Comparison of ENCODE assay signal across 10 mouse cellular contexts in the genomic region with DNA sequence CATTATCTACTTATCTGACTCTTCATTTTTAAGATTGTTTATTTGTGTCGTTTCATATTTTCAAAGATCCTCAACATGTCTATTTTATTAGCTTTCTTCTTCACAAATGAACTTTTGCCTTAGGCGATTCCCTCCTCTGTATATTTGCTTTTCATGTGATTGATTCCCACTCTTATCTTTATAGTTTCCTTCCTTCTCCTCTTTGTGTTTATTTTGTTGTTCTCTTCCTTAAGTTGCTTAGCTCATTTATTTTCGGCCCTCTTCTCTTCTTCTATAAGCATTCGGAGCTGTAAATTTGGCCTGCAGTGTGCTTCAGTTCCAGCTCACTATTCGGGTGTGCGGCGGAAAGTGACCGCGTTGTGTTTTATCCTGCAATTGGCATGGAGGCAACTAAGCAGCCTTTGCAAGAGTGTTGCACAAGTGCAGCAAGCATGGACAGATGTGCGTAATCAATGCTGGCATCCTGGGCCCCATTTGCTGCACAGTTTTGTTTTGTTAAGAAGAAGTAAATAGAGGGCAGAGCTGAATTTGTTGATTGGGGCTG.
"Had no signal": no experiment of that assay in that cellular context is flagged by ENCODE, and none has a peak within 500 bp of the region (broad histone marks: within the 10 kb centered on the region; RNA-seq: fewer than 3 reads in every experiment).

No protein-coding gene starts in this region.

- H3K27me3 ChIP-seq: hindbrain, embryonic 15.5 days; liver, embryonic 13.5 days had no signal

- H3K27ac ChIP-seq: hindbrain, embryonic 15.5 days; left cerebral cortex, adult 2 months; liver, embryonic 13.5 days had no signal

- H3K4me1 ChIP-seq: hindbrain, embryonic 15.5 days; liver, embryonic 13.5 days had no signal

- H3K9ac ChIP-seq: hindbrain, embryonic 15.5 days; liver, embryonic 13.5 days had no signal

- H3K9me3 ChIP-seq: hindbrain, embryonic 15.5 days; liver, embryonic 13.5 days had no signal

- DNase-seq: layer of hippocampus, postnatal 36 days; liver, embryonic 13.5 days; lung, postnatal 10 days; lung, postnatal 4 days; midbrain, embryonic 14.5 days; thymus, adult 18-20 months; thymus, postnatal 36 days had no signal

- H3K4me2 ChIP-seq: hindbrain, embryonic 15.5 days; liver, embryonic 13.5 days; midbrain, embryonic 11.5 days had no signal

- H3K36me3 ChIP-seq: hindbrain, embryonic 15.5 days; liver, embryonic 13.5 days had no signal

- H3K4me3 ChIP-seq: hindbrain, embryonic 15.5 days; left cerebral cortex, adult 2 months; liver, embryonic 13.5 days had no signal
